Mouse (Mus musculus) urinary bladder, postnatal 25 days (tissue): ENCODE data around the gene Olfr851.

ENCODE experiments used
- DNase-seq: peaks from one replicate; pipeline ENCODE4 v3.0.0; 2022; ENCODE audit warnings: low spot score

Gene Olfr851

GRCm38 (mm10) chr9:19492995-19493394, at the start of gene Olfr851:
Gene Olfr851 (plus strand): TSS chr9:19493295.
- no peak for DNase-seq

- DNase-seq = no peak
Measured at GRCm38 (mm10) chr9:19478148-19478547, 14.9 kb upstream of the Olfr851 start, which contains the start of gene Olfr850. Gene Olfr850 (minus strand): TSS chr9:19478248.

- no peak for DNase-seq
Measured at GRCm38 (mm10) chr9:19540976-19541375, 47.9 kb downstream of the Olfr851 start, which contains the start of gene Olfr853. Gene Olfr853 (minus strand): TSS chr9:19541076.
